Mouse (Mus musculus) midbrain, embryonic 16.5 days (tissue): ENCODE data around the gene Erich4. TPM values are rescaled to one million over a fixed set of nuclear protein-coding genes. Genes with fewer than 3 reads are reported as not detected.
"Not testable (repeated sequence)": the region's sequence is repeated elsewhere in the genome, so short reads cannot be mapped to it uniquely, and the experiment has no call there.

Source experiments
- ATAC-seq: fragments of 200-750 bp; cut with Nextera tagmentation; 2 replicates; pipeline ENCODE4 v1.8.0; 2017; ENCODE audit warnings: moderate TSS enrichment
- H3K27ac ChIP-seq: fragments of 300-500 bp; sonication (generic); 2 replicates; pipeline ENCODE4 v1.5.1; 2014; ENCODE audit warnings: mild to moderate bottlenecking, low read length, mixed read lengths
- H3K27me3 ChIP-seq: fragments of 300-500 bp; sonication (generic); 2 replicates; pipeline ENCODE4 v1.6.1; 2014; ENCODE audit warnings: low read depth, low read length, mixed read lengths; ENCODE audit not compliant: control insufficient read depth, insufficient read depth
- H3K36me3 ChIP-seq: fragments of 300-500 bp; sonication (generic); 2 replicates; pipeline ENCODE4 v1.6.1; 2014; ENCODE audit warnings: mild to moderate bottlenecking, low read length, moderate library complexity, mixed read lengths; ENCODE audit not compliant: control insufficient read depth, insufficient read depth
- H3K4me1 ChIP-seq: fragments of 300-500 bp; sonication (generic); 2 replicates; pipeline ENCODE4 v1.6.1; 2014; ENCODE audit warnings: mild to moderate bottlenecking, low read length, mixed read lengths; ENCODE audit not compliant: control insufficient read depth, insufficient read depth
- H3K4me2 ChIP-seq: fragments of 300-500 bp; sonication (generic); 2 replicates; pipeline ENCODE4 v1.6.1; 2014; ENCODE audit warnings: mild to moderate bottlenecking, low read length, mixed read lengths
- H3K4me3 ChIP-seq: fragments of 300-500 bp; sonication (generic); 2 replicates; pipeline ENCODE4 v1.5.1; 2014; ENCODE audit warnings: low read depth, mild to moderate bottlenecking, low read length, moderate library complexity, mixed read lengths
- H3K9ac ChIP-seq: fragments of 300-500 bp; sonication (generic); 2 replicates; pipeline ENCODE4 v1.6.1; 2014; ENCODE audit warnings: low read depth, low read length, mixed read lengths
- H3K9me3 ChIP-seq: fragments of 300-500 bp; sonication (generic); replicated peaks from 2 replicates; pipeline ENCODE4 v1.6.1; 2014; ENCODE audit warnings: mild to moderate bottlenecking, low read length, mixed read lengths; ENCODE audit not compliant: control insufficient read depth, poor library complexity, severe bottlenecking
- WGBS: fragments of 180-500 bp; shearing (Covaris S2); extraction: QIAGEN DNeasy Blood & Tissue Kit; methylation state at CpG from one replicate; pipeline ENCODE4 v1.1.7; 2014; 5-methylcytosine and 5-hydroxymethylcytosine counted together
- polyA plus RNA-seq: library from polyadenylated mRNA; unstranded; fragments of >200 nt; fragmentation: Nextera tagmentation; extraction: Ambion mirVana; gene quantifications from 2 replicates; pipeline ENCODE4 v1.2.1, GENCODE M21; 2015

Gene Erich4
- polyA plus RNA-seq, 1 experiment from 2014 or later = not detected

DNA sequence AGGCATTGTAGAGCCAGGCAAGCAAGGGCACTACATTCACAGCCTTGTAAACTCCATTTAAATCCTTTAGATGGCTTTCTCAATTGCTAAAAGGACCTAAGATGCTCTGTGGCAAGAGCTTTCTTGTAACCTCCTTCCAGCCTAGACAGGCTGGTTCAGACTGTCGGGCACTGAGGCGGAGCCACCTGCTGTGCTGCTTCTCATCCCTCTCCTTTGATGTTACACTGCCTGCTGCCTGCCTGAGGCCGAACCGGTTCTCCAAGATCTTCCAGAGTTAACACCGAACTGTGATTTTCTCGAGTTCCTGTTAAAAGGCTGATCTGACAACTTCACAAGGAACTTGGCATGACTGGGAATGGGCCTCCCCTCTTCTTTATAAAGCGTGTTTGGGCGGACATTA is 39.8 kb downstream of the Erich4 start:
- no peak overlapping the region for H3K4me2 ChIP-seq
- peak overlapping the region; percentile 17; the same call in 1 of the 2 replicates for H3K27ac ChIP-seq
- no peak overlapping the region for H3K4me3 ChIP-seq
- H3K9me3 ChIP-seq = no peaks in the 10 kb centered on the region
- no peak overlapping the region for H3K9ac ChIP-seq
- WGBS = 15% methylated on average over 8 of the region's 8 CpGs
- H3K27me3 ChIP-seq = no peaks in the 10 kb centered on the region
- H3K4me1 ChIP-seq = 0 out of 2 replicates have a peak, but pooled peaks cover 2% of the 10 kb centered on the region
- no peaks in the 10 kb centered on the region for H3K36me3 ChIP-seq
- ATAC-seq = 0 out of 2 replicates have a peak, but pooled peaks have one; percentile 42

- no peak overlapping the region for H3K4me3 ChIP-seq
- no peak overlapping the region for H3K27ac ChIP-seq
- H3K4me1 ChIP-seq = 0 out of 2 replicates have a peak, but pooled peaks cover 2% of the 10 kb centered on the region
- no peak overlapping the region for H3K9ac ChIP-seq
- WGBS = 84% methylated on average over 5 of the region's 5 CpGs
- no peak for ATAC-seq
- H3K36me3 ChIP-seq = no peaks in the 10 kb centered on the region
- no peaks in the 10 kb centered on the region for H3K9me3 ChIP-seq
- no peaks in the 10 kb centered on the region for H3K27me3 ChIP-seq
- H3K4me2 ChIP-seq = no peak overlapping the region
These were observed 40.6 kb downstream of the Erich4 start for GRCm38 (mm10) chr7:25575105-25575504.

GRCm38 (mm10) chr7:25573806-25574205 is 41.9 kb downstream of the Erich4 start:
- not testable (repeated sequence) for H3K4me2 ChIP-seq, ATAC-seq, H3K4me1 ChIP-seq, H3K36me3 ChIP-seq, H3K27me3 ChIP-seq, H3K9me3 ChIP-seq, H3K4me3 ChIP-seq, H3K9ac ChIP-seq, H3K27ac ChIP-seq
- WGBS = 82% methylated on average over 5 of the region's 5 CpGs

DNA sequence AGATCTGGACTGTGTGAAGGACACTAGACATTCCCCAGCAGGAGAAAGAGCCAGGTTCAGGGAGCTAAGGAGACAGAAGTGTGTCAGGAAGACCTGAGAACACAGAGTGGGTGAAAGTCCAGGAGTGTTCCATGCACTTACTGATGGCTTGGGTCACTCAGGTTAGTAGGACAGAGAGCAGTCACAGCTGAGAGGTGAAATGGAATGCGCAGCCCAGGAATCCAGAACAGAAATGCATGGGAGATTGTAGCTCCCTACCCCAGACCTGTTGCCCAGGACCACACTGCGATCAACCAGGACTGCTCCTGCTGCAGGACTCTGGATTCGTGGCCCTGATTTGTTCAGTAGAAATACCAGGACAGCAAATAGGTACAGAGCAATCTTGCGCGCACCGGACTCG is 47.0 kb downstream of the Erich4 start:
- WGBS = 99% methylated on average over 7 of the region's 7 CpGs
- H3K9ac ChIP-seq = no peak overlapping the region
- no peak for ATAC-seq
- H3K4me2 ChIP-seq = no peak overlapping the region
- no peaks in the 10 kb centered on the region for H3K27me3 ChIP-seq
- H3K4me1 ChIP-seq = no peaks in the 10 kb centered on the region
- H3K36me3 ChIP-seq = no peaks in the 10 kb centered on the region
- H3K4me3 ChIP-seq = no peak overlapping the region
- H3K9me3 ChIP-seq = no peaks in the 10 kb centered on the region
- no peak overlapping the region for H3K27ac ChIP-seq

Other genes with a start within 250 kb of the Erich4 start
- not detected in 2 replicates for gene Cnfn, start 246.2 kb downstream of the Erich4 start, polyA plus RNA-seq
- 9.8 and 12.5 TPM in 2 replicates for gene Lipe, start 217.2 kb downstream of the Erich4 start, polyA plus RNA-seq
- 0.48 and 1.0 TPM in 2 replicates for gene Cxcl17, start 203.0 kb downstream of the Erich4 start, polyA plus RNA-seq
- 0.42 and 0.87 TPM in 2 replicates for gene Ceacam1, start 138.3 kb downstream of the Erich4 start, polyA plus RNA-seq
- gene Ceacam2, start 76.0 kb downstream of the Erich4 start, polyA plus RNA-seq = 0.32 TPM in 1 of 2 replicates, not detected in the other
- 44.5 and 48.7 TPM in 2 replicates for gene Dmac2, start 3.5 kb upstream of the Erich4 start, polyA plus RNA-seq
- gene B3gnt8, start 10.8 kb upstream of the Erich4 start, polyA plus RNA-seq = 0.64 and 0.73 TPM in 2 replicates
- 38.2 and 41.4 TPM in 2 replicates for gene Bckdha, start 43.1 kb upstream of the Erich4 start, polyA plus RNA-seq
- gene Exosc5, start 43.3 kb upstream of the Erich4 start, polyA plus RNA-seq = 35.2 and 35.4 TPM in 2 replicates
- 61.6 and 90.5 TPM in 2 replicates for gene Tmem91, start 59.3 kb upstream of the Erich4 start, polyA plus RNA-seq
- 40.0 and 49.8 TPM in 2 replicates for gene B9d2, start 64.9 kb upstream of the Erich4 start, polyA plus RNA-seq
- 0.21 and 0.78 TPM in 2 replicates for gene Tgfb1, start 71.1 kb upstream of the Erich4 start, polyA plus RNA-seq
- 32.1 and 36.8 TPM in 2 replicates for gene Ccdc97, start 103.2 kb upstream of the Erich4 start, polyA plus RNA-seq
- gene Hnrnpul1, start 138.9 kb upstream of the Erich4 start, polyA plus RNA-seq = 38.3 and 41.1 TPM in 2 replicates
- 14.9 and 17.1 TPM in 2 replicates for gene Axl, start 172.8 kb upstream of the Erich4 start, polyA plus RNA-seq
- gene Cyp2s1, start 201.0 kb upstream of the Erich4 start, polyA plus RNA-seq = 2.8 and 3.2 TPM in 2 replicates